22 mouse cellular contexts compared by ENCODE assay signal in genomic region chr2:70811476-70811875, GRCm38 (mm10). TPM values are rescaled to one million over a fixed set of nuclear protein-coding genes. Genes with fewer than 3 reads are reported as not detected.
DNase-seq lines count a peak whose midpoint lies in the region; ATAC-seq and TF ChIP-seq lines count a peak whose summit lies in the region.
"Had no signal": no experiment of that assay in that cellular context is flagged by ENCODE, and none has a peak within 500 bp of the region (broad histone marks: within the 10 kb centered on the region; RNA-seq: fewer than 3 reads in every experiment).

No protein-coding gene starts in this region.

- no peak overlapping the region for H3K27ac ChIP-seq in midbrain, embryonic 11.5 days (ENCODE audit: low read depth, low read length)
- no peak overlapping the region for H3K27ac ChIP-seq in midbrain, embryonic 10.5 days (replicated peaks)
- no peak overlapping the region for H3K27ac ChIP-seq in stomach, postnatal 0 days (replicated peaks)
- H3K27ac ChIP-seq: embryonic facial prominence, embryonic 10.5 days; embryonic facial prominence, embryonic 12.5 days; forebrain, embryonic 10.5 days; forebrain, embryonic 12.5 days had no signal

- H3K4me1 ChIP-seq in midbrain, embryonic 11.5 days (ENCODE audit: control insufficient read depth, insufficient read depth, low read length): no peaks in the 10 kb centered on the region
- H3K4me1 ChIP-seq in midbrain, embryonic 10.5 days: peaks cover 8% of the 10 kb centered on the region; the same call in 1 of the 2 replicates
- peaks cover 3% of the 10 kb centered on the region; the same call in 1 of the 2 replicates for H3K4me1 ChIP-seq in stomach, postnatal 0 days (replicated peaks; ENCODE audit: control insufficient read depth, insufficient read depth)
- H3K4me1 ChIP-seq: embryonic facial prominence, embryonic 12.5 days had no signal

- H3K9ac ChIP-seq in midbrain, embryonic 11.5 days (ENCODE audit: low read length): no peak overlapping the region
- no peak overlapping the region for H3K9ac ChIP-seq in stomach, postnatal 0 days (ENCODE audit: low read length)
- H3K9ac ChIP-seq: embryonic facial prominence, embryonic 12.5 days; forebrain, embryonic 12.5 days had no signal

- no peak for ATAC-seq in midbrain, embryonic 11.5 days (ENCODE audit: low FRiP score)
- ATAC-seq in stomach, postnatal 0 days (ENCODE audit: low FRiP score, low TSS enrichment): no peak
- ATAC-seq: forebrain, embryonic 14.5 days; forebrain, embryonic 16.5 days had no signal

- no peaks in the 10 kb centered on the region for H3K27me3 ChIP-seq in midbrain, embryonic 11.5 days (ENCODE audit: control insufficient read depth, insufficient read depth, low read length)
- no peaks in the 10 kb centered on the region for H3K27me3 ChIP-seq in midbrain, embryonic 10.5 days (ENCODE audit: low read depth, poor library complexity, severe bottlenecking)
- no peaks in the 10 kb centered on the region for H3K27me3 ChIP-seq in stomach, postnatal 0 days (ENCODE audit: control insufficient read depth, insufficient read depth, low read length)
- H3K27me3 ChIP-seq: embryonic facial prominence, embryonic 12.5 days; forebrain, embryonic 12.5 days had no signal

- peak; percentile 40 for TF ChIP-seq EP300 in stomach, postnatal 0 days (optimal IDR thresholded peaks at IDR 0.05)

- peak; percentile 41 for DNase-seq in lung, postnatal 25 days (ENCODE audit: low spot score)
- DNase-seq in lung, postnatal 10 days: no peak
- DNase-seq in midbrain, embryonic 11.5 days (ENCODE audit: low spot score, missing footprints): peak; percentile 10
- no peak for DNase-seq in midbrain, embryonic 10.5 days (ENCODE audit: low spot score)
- peak; percentile 65 for DNase-seq in fat pad, adult 2 months (ENCODE audit: extremely low read depth, low read depth, low spot score)
- DNase-seq in stomach, postnatal 0 days (ENCODE audit: low spot score): no peak
- no peak for DNase-seq in thymus, postnatal 25 days
- DNase-seq in urinary bladder, adult 18-20 months (ENCODE audit: low spot score in 2 of 2): no peak
- DNase-seq: adrenal gland, adult 2 months; adrenal gland, postnatal 10 days; adrenal gland, postnatal 25 days; cerebellum, adult 11-12 months; cerebellum, adult 2 months; cerebellum, adult 9-10 months; cerebellum, postnatal 10 days; cerebellum, postnatal 25 days had no signal

- no peaks in the 10 kb centered on the region for H3K36me3 ChIP-seq in midbrain, embryonic 11.5 days (ENCODE audit: control insufficient read depth, insufficient read depth, low read length)
- no peaks in the 10 kb centered on the region for H3K36me3 ChIP-seq in midbrain, embryonic 10.5 days
- H3K36me3 ChIP-seq in stomach, postnatal 0 days (ENCODE audit: control insufficient read depth, insufficient read depth, low read length): no peaks in the 10 kb centered on the region
- H3K36me3 ChIP-seq: embryonic facial prominence, embryonic 10.5 days; embryonic facial prominence, embryonic 12.5 days; forebrain, embryonic 10.5 days; forebrain, embryonic 12.5 days had no signal

- H3K9me3 ChIP-seq in midbrain, embryonic 11.5 days (ENCODE audit: control insufficient read depth, low read length): no peaks in the 10 kb centered on the region
- no peaks in the 10 kb centered on the region for H3K9me3 ChIP-seq in midbrain, embryonic 10.5 days (replicated peaks)
- no peaks in the 10 kb centered on the region for H3K9me3 ChIP-seq in stomach, postnatal 0 days (ENCODE audit: control insufficient read depth, low read length)
- H3K9me3 ChIP-seq: embryonic facial prominence, embryonic 10.5 days; embryonic facial prominence, embryonic 12.5 days; forebrain, embryonic 10.5 days; forebrain, embryonic 12.5 days had no signal

- TF ChIP-seq CTCF in stomach, postnatal 0 days (IDR thresholded peaks at IDR 0.05; ENCODE audit: low read depth): no peak

- no peak overlapping the region for H3K4me2 ChIP-seq in midbrain, embryonic 11.5 days
- H3K4me2 ChIP-seq in stomach, postnatal 0 days (replicated peaks; ENCODE audit: low read depth): no peak overlapping the region
- H3K4me2 ChIP-seq: embryonic facial prominence, embryonic 12.5 days; forebrain, embryonic 12.5 days had no signal

- 79% methylated on average over 3 of the region's 3 CpGs for WGBS in midbrain, embryonic 11.5 days
- 84% methylated on average over 3 of the region's 3 CpGs for WGBS in midbrain, embryonic 10.5 days
- 57% methylated on average over 3 of the region's 3 CpGs for WGBS in stomach, postnatal 0 days

- no peak overlapping the region for H3K4me3 ChIP-seq in midbrain, embryonic 11.5 days (ENCODE audit: low read depth, low read length)
- no peak overlapping the region for H3K4me3 ChIP-seq in midbrain, embryonic 10.5 days
- H3K4me3 ChIP-seq in stomach, postnatal 0 days (ENCODE audit: low read depth, low read length): no peak overlapping the region
- H3K4me3 ChIP-seq: embryonic facial prominence, embryonic 10.5 days; embryonic facial prominence, embryonic 12.5 days; forebrain, embryonic 10.5 days; forebrain, embryonic 12.5 days had no signal

RNA-seq across cellular contexts. Expression of gene Tlk1, which starts 14.1 kb away (rescaled TPM):
- polyA plus RNA-seq in midbrain, embryonic 11.5 days (2014; fragmentation: Nextera tagmentation; extraction: Ambion mirVana): 44.6 and 45.2 TPM in 2 replicates
- 30.1 and 30.5 TPM in 2 replicates for polyA plus RNA-seq in midbrain, embryonic 10.5 days (2016; fragmentation: Nextera tagmentation; extraction: Ambion mirVana)
- polyA plus RNA-seq in stomach, postnatal 0 days (2015; fragmentation: Nextera tagmentation; extraction: Ambion mirVana): 26.0 and 26.7 TPM in 2 replicates

Comparison
In these comparisons a context has a peak if more than half of its experiments do, and no peak if none do; other contexts are left out.
1. DNase-seq: peak in lung, postnatal 25 days (single experiment), midbrain, embryonic 11.5 days (single experiment) and fat pad, adult 2 months (single experiment); none in lung, postnatal 10 days (single experiment), midbrain, embryonic 10.5 days (single experiment), stomach, postnatal 0 days (single experiment), thymus, postnatal 25 days (single experiment) and urinary bladder, adult 18-20 months (0 of 2).